In genomic region chr3:107596559-107596958, GRCm38 (mm10) we compare ENCODE assay signal across 10 mouse cellular contexts. TPM values are rescaled to one million over a fixed set of nuclear protein-coding genes. Genes with fewer than 3 reads are reported as not detected.
DNase-seq lines count a peak whose midpoint lies in the region; ATAC-seq and TF ChIP-seq lines count a peak whose summit lies in the region.
"Had no signal": no experiment of that assay in that cellular context is flagged by ENCODE, and none has a peak within 500 bp of the region (broad histone marks: within the 10 kb centered on the region; RNA-seq: fewer than 3 reads in every experiment).

No protein-coding gene starts in this region.

- H3K4me1 ChIP-seq in forebrain, embryonic 10.5 days: peaks cover 63% of the 10 kb centered on the region
- peaks cover 15% of the 10 kb centered on the region for H3K4me1 ChIP-seq in hindbrain, embryonic 13.5 days (replicated peaks)
- peaks cover 3% of the 10 kb centered on the region; the same call in 1 of the 2 replicates for H3K4me1 ChIP-seq in lung, postnatal 0 days (ENCODE audit: insufficient read depth, low read depth, low read length)

- no peak for TF ChIP-seq EP300 in lung, postnatal 0 days (IDR thresholded peaks at IDR 0.05)

- under 1% methylated on average over 26 of the region's 26 CpGs for WGBS in forebrain, embryonic 10.5 days
- WGBS in hindbrain, embryonic 13.5 days: under 1% methylated on average over 26 of the region's 26 CpGs
- 1% methylated on average over 26 of the region's 26 CpGs for WGBS in lung, postnatal 0 days

- peak overlapping the region; percentile 89 for H3K27ac ChIP-seq in forebrain, embryonic 10.5 days
- no peak overlapping the region for H3K27ac ChIP-seq in hindbrain, embryonic 13.5 days
- H3K27ac ChIP-seq in layer of hippocampus, adult 2 months: no peak overlapping the region
- H3K27ac ChIP-seq in lung, postnatal 0 days (ENCODE audit: low read length): no peak overlapping the region

- peaks cover 11% of the 10 kb centered on the region for H3K36me3 ChIP-seq in forebrain, embryonic 10.5 days (replicated peaks)
- no peaks in the 10 kb centered on the region for H3K36me3 ChIP-seq in hindbrain, embryonic 13.5 days
- no peaks in the 10 kb centered on the region for H3K36me3 ChIP-seq in lung, postnatal 0 days (ENCODE audit: insufficient read depth, low read length)

- peaks cover 99% of the 10 kb centered on the region for H3K27me3 ChIP-seq in forebrain, embryonic 10.5 days (ENCODE audit: poor library complexity, severe bottlenecking)
- H3K27me3 ChIP-seq in hindbrain, embryonic 13.5 days: peaks cover 95% of the 10 kb centered on the region
- H3K27me3 ChIP-seq in lung, postnatal 0 days (replicated peaks; ENCODE audit: insufficient read depth, low read length): peaks cover 82% of the 10 kb centered on the region

- peak overlapping the region; percentile 61 for H3K4me3 ChIP-seq in forebrain, embryonic 10.5 days
- H3K4me3 ChIP-seq in hindbrain, embryonic 13.5 days: peak overlapping the region; percentile 11; the same call in 1 of the 2 replicates
- no peak overlapping the region for H3K4me3 ChIP-seq in layer of hippocampus, adult 2 months
- H3K4me3 ChIP-seq in lung, postnatal 0 days (ENCODE audit: low read depth, low read length): no peak overlapping the region; the same call in 1 of the 2 replicates
- H3K4me3 ChIP-seq: myocyte had no signal

- H3K4me2 ChIP-seq in hindbrain, embryonic 13.5 days: no peak overlapping the region
- no peak overlapping the region for H3K4me2 ChIP-seq in lung, postnatal 0 days (replicated peaks; ENCODE audit: low read depth, low read length)

- no peak for TF ChIP-seq CTCF in layer of hippocampus, adult 2 months (conservative IDR thresholded peaks at IDR 0.05)
- TF ChIP-seq CTCF in lung, postnatal 0 days (IDR thresholded peaks at IDR 0.05): no peak

- ATAC-seq in hindbrain, embryonic 13.5 days (ENCODE audit: low FRiP score): no peak
- ATAC-seq in lung, postnatal 0 days: no peak

- peak; percentile 3 for DNase-seq in lung, postnatal 36 days
- DNase-seq in lung, adult 18-20 months: no peak
- DNase-seq in forebrain, embryonic 10.5 days (ENCODE audit: extremely low spot score, low spot score): no peak
- DNase-seq in ovary, postnatal 36 days (ENCODE audit: low spot score): peak; percentile 35
- DNase-seq in layer of hippocampus, adult 2 months (ENCODE audit: low spot score in 2 of 2): no peak
- DNase-seq in lung, postnatal 0 days (ENCODE audit: low spot score): no peak
- DNase-seq in layer of hippocampus, adult 8-10 months (ENCODE audit: low spot score in 2 of 2): no peak

- H3K9me3 ChIP-seq in forebrain, embryonic 10.5 days: no peaks in the 10 kb centered on the region
- H3K9me3 ChIP-seq in hindbrain, embryonic 13.5 days: no peaks in the 10 kb centered on the region
- no peaks in the 10 kb centered on the region for H3K9me3 ChIP-seq in lung, postnatal 0 days (ENCODE audit: low read length)

- H3K9ac ChIP-seq in hindbrain, embryonic 13.5 days: no peak overlapping the region
- H3K9ac ChIP-seq in lung, postnatal 0 days (replicated peaks; ENCODE audit: low read depth): no peak overlapping the region

RNA-seq across cellular contexts. Expression of gene Alx3, which starts 1.7 kb away (rescaled TPM):
- polyA plus RNA-seq in forebrain, embryonic 10.5 days (2016; fragmentation: Nextera tagmentation; extraction: Ambion mirVana): 41.0 and 41.6 TPM in 2 replicates
- 0.31 and 0.62 TPM in 2 replicates for polyA plus RNA-seq in hindbrain, embryonic 13.5 days (2015; fragmentation: Nextera tagmentation; extraction: Ambion mirVana)
- total RNA-seq in layer of hippocampus, adult 2 months (2021): under 1 TPM; 0.56 to 0.84 TPM
- not detected in 2 replicates for polyA plus RNA-seq in lung, postnatal 0 days (2015; fragmentation: Nextera tagmentation; extraction: Ambion mirVana)
- 1 to 10 TPM in 1 of 4 experiments, under 1 TPM in 2, not detected in 1; 0.45 to 1.4 (median 0.83) TPM for total RNA-seq in layer of hippocampus, adult 8-10 months (2022)
- polyA plus RNA-seq: myocyte had no signal

RNA-seq across cellular contexts. Expression of gene Gm10961, which starts 34.6 kb away (rescaled TPM):
- not detected in 2 replicates for polyA plus RNA-seq in forebrain, embryonic 10.5 days (2016; fragmentation: Nextera tagmentation; extraction: Ambion mirVana)
- polyA plus RNA-seq in hindbrain, embryonic 13.5 days (2015; fragmentation: Nextera tagmentation; extraction: Ambion mirVana): not detected in 2 replicates
- not detected for total RNA-seq in layer of hippocampus, adult 2 months (2021)
- polyA plus RNA-seq in lung, postnatal 0 days (2015; fragmentation: Nextera tagmentation; extraction: Ambion mirVana): not detected in 2 replicates
- total RNA-seq in layer of hippocampus, adult 8-10 months (2022): not detected
- polyA plus RNA-seq: heart, embryonic 16.5 days; myocyte had no signal

RNA-seq across cellular contexts. Expression of gene Strip1, which starts 34.9 kb away (rescaled TPM):
- 69.0 and 70.5 TPM in 2 replicates for polyA plus RNA-seq in forebrain, embryonic 10.5 days (2016; fragmentation: Nextera tagmentation; extraction: Ambion mirVana)
- 143 and 145 TPM in 2 replicates for polyA plus RNA-seq in hindbrain, embryonic 13.5 days (2015; fragmentation: Nextera tagmentation; extraction: Ambion mirVana)
- total RNA-seq in layer of hippocampus, adult 2 months (2021): 10 to 100 TPM; 74.5 to 79.2 TPM
- polyA plus RNA-seq in lung, postnatal 0 days (2015; fragmentation: Nextera tagmentation; extraction: Ambion mirVana): 24.9 and 26.9 TPM in 2 replicates
- total RNA-seq in layer of hippocampus, adult 8-10 months (2022): 10 to 100 TPM; 68.0 to 82.8 (median 70.7) TPM

RNA-seq across cellular contexts. Expression of gene Ubl4b, which starts 41.7 kb away (rescaled TPM):
- polyA plus RNA-seq in forebrain, embryonic 10.5 days (2016; fragmentation: Nextera tagmentation; extraction: Ambion mirVana): 0.46 and 0.54 TPM in 2 replicates
- not detected in 2 replicates for polyA plus RNA-seq in hindbrain, embryonic 13.5 days (2015; fragmentation: Nextera tagmentation; extraction: Ambion mirVana)
- not detected for total RNA-seq in layer of hippocampus, adult 2 months (2021)
- polyA plus RNA-seq in lung, postnatal 0 days (2015; fragmentation: Nextera tagmentation; extraction: Ambion mirVana): not detected in 2 replicates
- total RNA-seq in layer of hippocampus, adult 8-10 months (2022): not detected
- polyA plus RNA-seq: myocyte had no signal

Comparison
In these comparisons a context has a peak if more than half of its experiments do, and no peak if none do; other contexts are left out.
1. DNase-seq: peak in lung, postnatal 36 days (single experiment) and ovary, postnatal 36 days (single experiment); none in lung, adult 18-20 months (0 of 2), forebrain, embryonic 10.5 days (single experiment), layer of hippocampus, adult 2 months (0 of 2), lung, postnatal 0 days (single experiment) and layer of hippocampus, adult 8-10 months (0 of 2).
2. H3K4me3 ChIP-seq: peak in forebrain, embryonic 10.5 days (single experiment) and hindbrain, embryonic 13.5 days (single experiment); none in layer of hippocampus, adult 2 months (single experiment) and lung, postnatal 0 days (single experiment).
3. RNA of gene Alx3, which starts 1.7 kb away (polyA plus RNA-seq): 41.0 to 41.6 TPM in forebrain, embryonic 10.5 days; 0.31 to 0.62 TPM in hindbrain, embryonic 13.5 days and not detected in lung, postnatal 0 days; every median in the first group is over 10 times any median in the second.